In the genomic region with DNA sequence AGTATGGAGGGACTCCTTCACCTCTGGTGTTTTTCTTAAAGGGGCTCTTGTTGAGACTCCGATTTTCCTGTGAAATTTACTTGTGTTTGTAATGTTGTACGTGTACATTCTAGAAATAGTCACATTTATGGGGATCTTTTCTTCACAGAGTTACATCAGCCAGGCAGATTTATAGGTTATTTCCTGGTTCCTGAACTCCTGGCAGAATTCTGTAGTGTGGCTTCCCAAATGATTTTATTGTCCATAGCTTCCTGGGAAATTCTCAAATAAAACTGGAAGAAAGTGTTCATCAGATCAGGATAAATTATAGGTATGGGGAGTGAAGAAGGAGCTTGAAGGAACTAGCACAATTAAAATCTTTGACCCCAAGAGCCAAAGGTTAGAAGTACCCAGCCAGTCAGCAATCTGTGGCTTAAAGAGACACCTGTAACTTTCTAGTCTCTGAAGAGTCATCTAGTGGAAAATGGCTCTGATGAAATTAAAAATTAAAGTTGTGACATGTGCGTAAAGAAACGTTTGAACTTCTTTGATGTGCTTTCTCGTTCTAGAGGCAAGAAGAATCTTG, we compare ENCODE assay signal across 11 mouse cellular contexts.
DNase-seq lines count a peak whose midpoint lies in the region; ATAC-seq and TF ChIP-seq lines count a peak whose summit lies in the region.
"Had no signal": no experiment of that assay in that cellular context is flagged by ENCODE, and none has a peak within 500 bp of the region (broad histone marks: within the 10 kb centered on the region; RNA-seq: fewer than 3 reads in every experiment).

No protein-coding gene starts in this region.

- ATAC-seq in forebrain, embryonic 12.5 days (ENCODE audit: low FRiP score) = no peak
- ATAC-seq in forebrain, embryonic 15.5 days (replicated peaks) = no peak
- no peak for ATAC-seq in hindbrain, postnatal 0 days
- ATAC-seq in hindbrain, embryonic 14.5 days (ENCODE audit: low FRiP score) = no peak; the same call in 1 of the 2 replicates
- no peak for ATAC-seq in midbrain, embryonic 15.5 days (replicated peaks)
- ATAC-seq in stomach, embryonic 14.5 days (ENCODE audit: insufficient number of reproducible peaks, insufficient read depth, low FRiP score, low read depth) = no peak

- no peak overlapping the region for H3K4me3 ChIP-seq in forebrain, embryonic 12.5 days (replicated peaks)
- H3K4me3 ChIP-seq in forebrain, embryonic 15.5 days = no peak overlapping the region
- no peak overlapping the region for H3K4me3 ChIP-seq in hindbrain, postnatal 0 days (ENCODE audit: low read length)
- H3K4me3 ChIP-seq in hindbrain, embryonic 14.5 days (replicated peaks; ENCODE audit: low read length) = no peak overlapping the region
- no peak overlapping the region for H3K4me3 ChIP-seq in midbrain, embryonic 15.5 days
- H3K4me3 ChIP-seq in midbrain, embryonic 10.5 days = no peak overlapping the region
- H3K4me3 ChIP-seq in stomach, embryonic 14.5 days (ENCODE audit: low read depth, low read length) = no peak overlapping the region
- H3K4me3 ChIP-seq: forebrain, embryonic 10.5 days; hindbrain, embryonic 15.5 days had no signal

- WGBS in forebrain, embryonic 12.5 days = 79% methylated on average over 5 of the region's 5 CpGs
- 73% methylated on average over 5 of the region's 5 CpGs for WGBS in forebrain, embryonic 15.5 days
- 68% methylated on average over 5 of the region's 5 CpGs for WGBS in hindbrain, postnatal 0 days
- 77% methylated on average over 5 of the region's 5 CpGs for WGBS in hindbrain, embryonic 14.5 days
- WGBS in midbrain, embryonic 15.5 days = 72% methylated on average over 5 of the region's 5 CpGs
- 83% methylated on average over 5 of the region's 5 CpGs for WGBS in midbrain, embryonic 10.5 days
- 61% methylated on average over 5 of the region's 5 CpGs for WGBS in stomach, embryonic 14.5 days

- no peak overlapping the region for H3K9ac ChIP-seq in forebrain, embryonic 12.5 days
- no peak overlapping the region for H3K9ac ChIP-seq in forebrain, embryonic 15.5 days (replicated peaks)
- no peak overlapping the region for H3K9ac ChIP-seq in hindbrain, postnatal 0 days (replicated peaks; ENCODE audit: low read length)
- no peak overlapping the region for H3K9ac ChIP-seq in hindbrain, embryonic 14.5 days
- no peak overlapping the region for H3K9ac ChIP-seq in midbrain, embryonic 15.5 days
- no peak overlapping the region for H3K9ac ChIP-seq in stomach, embryonic 14.5 days (replicated peaks; ENCODE audit: low read depth, low read length)
- H3K9ac ChIP-seq: hindbrain, embryonic 15.5 days had no signal

- no peaks in the 10 kb centered on the region for H3K9me3 ChIP-seq in forebrain, embryonic 12.5 days
- no peaks in the 10 kb centered on the region for H3K9me3 ChIP-seq in forebrain, embryonic 15.5 days
- H3K9me3 ChIP-seq in hindbrain, postnatal 0 days (ENCODE audit: low read length) = no peaks in the 10 kb centered on the region
- no peaks in the 10 kb centered on the region for H3K9me3 ChIP-seq in hindbrain, embryonic 14.5 days (ENCODE audit: control insufficient read depth, low read length)
- no peaks in the 10 kb centered on the region for H3K9me3 ChIP-seq in midbrain, embryonic 15.5 days
- no peaks in the 10 kb centered on the region for H3K9me3 ChIP-seq in midbrain, embryonic 10.5 days (replicated peaks)
- no peaks in the 10 kb centered on the region for H3K9me3 ChIP-seq in stomach, embryonic 14.5 days (ENCODE audit: control insufficient read depth, low read depth, low read length)
- H3K9me3 ChIP-seq: forebrain, embryonic 10.5 days; hindbrain, embryonic 15.5 days had no signal

- no peaks in the 10 kb centered on the region for H3K27me3 ChIP-seq in forebrain, embryonic 12.5 days
- no peaks in the 10 kb centered on the region for H3K27me3 ChIP-seq in forebrain, embryonic 15.5 days
- H3K27me3 ChIP-seq in hindbrain, postnatal 0 days (ENCODE audit: insufficient read depth, low read length) = no peaks in the 10 kb centered on the region
- no peaks in the 10 kb centered on the region for H3K27me3 ChIP-seq in hindbrain, embryonic 14.5 days (ENCODE audit: control insufficient read depth, insufficient read depth, low read length)
- 0 out of 2 replicates have a peak, but pooled peaks cover 4% of the 10 kb centered on the region for H3K27me3 ChIP-seq in midbrain, embryonic 15.5 days (replicated peaks)
- H3K27me3 ChIP-seq in midbrain, embryonic 10.5 days (ENCODE audit: low read depth, poor library complexity, severe bottlenecking) = no peaks in the 10 kb centered on the region
- no peaks in the 10 kb centered on the region for H3K27me3 ChIP-seq in stomach, embryonic 14.5 days (ENCODE audit: control insufficient read depth, insufficient read depth, low read length)

- H3K4me1 ChIP-seq in forebrain, embryonic 12.5 days = no peaks in the 10 kb centered on the region
- H3K4me1 ChIP-seq in forebrain, embryonic 15.5 days = peaks cover 3% of the 10 kb centered on the region; the same call in 1 of the 2 replicates
- no peaks in the 10 kb centered on the region for H3K4me1 ChIP-seq in hindbrain, postnatal 0 days (ENCODE audit: insufficient read depth, low read length)
- no peaks in the 10 kb centered on the region for H3K4me1 ChIP-seq in hindbrain, embryonic 14.5 days (replicated peaks; ENCODE audit: control insufficient read depth, insufficient read depth, low read length)
- no peaks in the 10 kb centered on the region for H3K4me1 ChIP-seq in midbrain, embryonic 15.5 days
- no peaks in the 10 kb centered on the region for H3K4me1 ChIP-seq in midbrain, embryonic 10.5 days
- H3K4me1 ChIP-seq in stomach, embryonic 14.5 days (ENCODE audit: control insufficient read depth, insufficient read depth, low read length) = no peaks in the 10 kb centered on the region
- H3K4me1 ChIP-seq: forebrain, embryonic 10.5 days had no signal

- H3K27ac ChIP-seq in forebrain, embryonic 12.5 days = no peak overlapping the region
- no peak overlapping the region for H3K27ac ChIP-seq in forebrain, embryonic 15.5 days (replicated peaks)
- no peak overlapping the region for H3K27ac ChIP-seq in hindbrain, postnatal 0 days
- H3K27ac ChIP-seq in hindbrain, embryonic 14.5 days = no peak overlapping the region
- no peak overlapping the region for H3K27ac ChIP-seq in midbrain, embryonic 15.5 days
- no peak overlapping the region for H3K27ac ChIP-seq in midbrain, embryonic 10.5 days (replicated peaks)
- no peak overlapping the region for H3K27ac ChIP-seq in stomach, embryonic 14.5 days (ENCODE audit: low read length)
- H3K27ac ChIP-seq: forebrain, embryonic 10.5 days; hindbrain, embryonic 15.5 days had no signal

- no peak for TF ChIP-seq CTCF in hindbrain, postnatal 0 days (IDR thresholded peaks at IDR 0.05; ENCODE audit: low read depth)

- no peak for DNase-seq in hindbrain, postnatal 0 days (ENCODE audit: low spot score)
- DNase-seq in hindbrain, embryonic 14.5 days (ENCODE audit: low spot score) = no peak
- no peak for DNase-seq in midbrain, embryonic 10.5 days (ENCODE audit: low spot score)
- no peak for DNase-seq in embryo, embryonic 9.5 days (ENCODE audit: extremely low spot score)

- no peaks in the 10 kb centered on the region for H3K36me3 ChIP-seq in forebrain, embryonic 12.5 days (replicated peaks)
- no peaks in the 10 kb centered on the region for H3K36me3 ChIP-seq in forebrain, embryonic 15.5 days
- no peaks in the 10 kb centered on the region for H3K36me3 ChIP-seq in hindbrain, postnatal 0 days (ENCODE audit: insufficient read depth, low read length)
- no peaks in the 10 kb centered on the region for H3K36me3 ChIP-seq in hindbrain, embryonic 14.5 days (replicated peaks; ENCODE audit: control insufficient read depth, insufficient read depth)
- no peaks in the 10 kb centered on the region for H3K36me3 ChIP-seq in midbrain, embryonic 15.5 days (replicated peaks)
- H3K36me3 ChIP-seq in midbrain, embryonic 10.5 days = no peaks in the 10 kb centered on the region
- no peaks in the 10 kb centered on the region for H3K36me3 ChIP-seq in stomach, embryonic 14.5 days (ENCODE audit: control insufficient read depth, insufficient read depth, low read length)
- H3K36me3 ChIP-seq: forebrain, embryonic 10.5 days; hindbrain, embryonic 15.5 days had no signal

- H3K4me2 ChIP-seq in forebrain, embryonic 12.5 days = 0 out of 2 replicates have a peak overlapping the region, but pooled peaks have one; percentile 24
- H3K4me2 ChIP-seq in forebrain, embryonic 15.5 days (replicated peaks) = no peak overlapping the region
- H3K4me2 ChIP-seq in hindbrain, postnatal 0 days (ENCODE audit: low read depth, low read length) = peak overlapping the region; percentile 40
- no peak overlapping the region; the same call in 1 of the 2 replicates for H3K4me2 ChIP-seq in hindbrain, embryonic 14.5 days (replicated peaks)
- H3K4me2 ChIP-seq in midbrain, embryonic 15.5 days = 0 out of 2 replicates have a peak overlapping the region, but pooled peaks have one; percentile 11
- peak overlapping the region; percentile 10; the same call in 1 of the 2 replicates for H3K4me2 ChIP-seq in stomach, embryonic 14.5 days (replicated peaks; ENCODE audit: low read depth, low read length)
- H3K4me2 ChIP-seq: hindbrain, embryonic 15.5 days; liver, embryonic 11.5 days had no signal

Comparison
In these comparisons a context has a peak if more than half of its experiments do, and no peak if none do; other contexts are left out.
1. H3K4me2 ChIP-seq: peak in forebrain, embryonic 12.5 days (single experiment), hindbrain, postnatal 0 days (single experiment), midbrain, embryonic 15.5 days (single experiment) and stomach, embryonic 14.5 days (single experiment); none in forebrain, embryonic 15.5 days (single experiment) and hindbrain, embryonic 14.5 days (single experiment).